Mouse (Mus musculus): ENCODE data around the gene Cdk13. TPM values are rescaled to one million over a fixed set of nuclear protein-coding genes. Genes with fewer than 3 reads are reported as not detected.
A peak's percentile ranks its signal among the peaks of the same experiment; 100 is the strongest.

The Cdk13 gene
- polyA plus RNA-seq, 1 experiment from 2014 or later: 13.1 TPM

DNA sequence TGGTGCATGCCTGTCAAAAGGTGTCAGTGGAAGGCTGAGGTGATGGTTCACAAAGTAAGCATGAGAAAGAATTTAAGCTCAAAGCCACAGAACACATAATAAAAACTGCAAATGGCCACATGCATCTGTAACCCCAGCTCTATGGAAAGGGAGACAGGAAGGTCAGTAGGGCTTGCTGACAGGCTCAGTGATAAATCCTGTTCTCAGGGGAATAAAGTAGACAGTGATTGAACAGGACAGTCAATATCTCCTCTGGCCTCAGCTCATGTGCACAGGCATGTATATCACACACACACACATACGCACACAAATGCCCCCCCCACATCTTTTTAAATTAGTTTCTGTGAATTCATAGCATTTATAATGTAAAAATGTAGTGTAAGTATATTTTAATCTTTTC, 42.5 kb downstream of the Cdk13 start:
- Histone ChIP-seq H3K27me3 (no peaks in the 10 kb centered on the region), H3K4me2 (replicated peaks) (no peak overlapping the region), H3K36me3 (peaks cover 16% of the 10 kb centered on the region; the same call in 1 of the 2 replicates), H3K9me3 (replicated peaks) (no peaks in the 10 kb centered on the region), H3K9ac (no peak overlapping the region), H3K27ac (replicated peaks) (no peak overlapping the region), H3K4me1 (no peaks in the 10 kb centered on the region), H3K4me3 (replicated peaks) (no peak overlapping the region)
- WGBS: 94% methylated on average over 1 of the region's 1 CpGs
- ATAC-seq (ENCODE audit: insufficient number of reproducible peaks, low FRiP score, low TSS enrichment, low read depth): no peak

DNA sequence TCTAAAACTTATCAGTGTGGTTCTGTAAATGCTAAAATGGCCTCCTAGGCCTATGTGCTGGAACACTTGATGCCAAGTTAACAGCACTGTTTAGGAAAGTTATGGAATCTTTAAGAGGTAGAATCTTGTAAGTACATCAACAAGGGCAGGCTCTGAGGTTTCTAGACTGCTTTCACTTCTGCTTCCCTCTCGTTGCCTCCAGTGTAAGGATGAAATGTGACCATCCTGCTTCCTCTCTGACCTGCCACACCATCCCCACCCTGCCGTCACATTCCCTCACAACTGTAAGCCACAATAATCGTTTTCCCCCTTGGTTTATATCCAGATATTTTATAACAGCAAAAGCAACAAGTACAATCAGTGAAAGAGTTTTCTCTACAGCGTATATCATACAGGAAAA, 49.9 kb downstream of the Cdk13 start:
- Histone ChIP-seq H3K4me1 (no peaks in the 10 kb centered on the region), H3K36me3 (0 out of 2 replicates have a peak, but pooled peaks cover 5% of the 10 kb centered on the region), H3K27me3 (no peaks in the 10 kb centered on the region), H3K4me3 (replicated peaks) (no peak overlapping the region), H3K9me3 (replicated peaks) (no peaks in the 10 kb centered on the region), H3K9ac (no peak overlapping the region), H3K27ac (replicated peaks) (no peak overlapping the region), H3K4me2 (replicated peaks) (no peak overlapping the region)
- no peak for ATAC-seq (ENCODE audit: insufficient number of reproducible peaks, low FRiP score, low TSS enrichment, low read depth)
- 71% methylated on average over 4 of the region's 4 CpGs for WGBS

DNA sequence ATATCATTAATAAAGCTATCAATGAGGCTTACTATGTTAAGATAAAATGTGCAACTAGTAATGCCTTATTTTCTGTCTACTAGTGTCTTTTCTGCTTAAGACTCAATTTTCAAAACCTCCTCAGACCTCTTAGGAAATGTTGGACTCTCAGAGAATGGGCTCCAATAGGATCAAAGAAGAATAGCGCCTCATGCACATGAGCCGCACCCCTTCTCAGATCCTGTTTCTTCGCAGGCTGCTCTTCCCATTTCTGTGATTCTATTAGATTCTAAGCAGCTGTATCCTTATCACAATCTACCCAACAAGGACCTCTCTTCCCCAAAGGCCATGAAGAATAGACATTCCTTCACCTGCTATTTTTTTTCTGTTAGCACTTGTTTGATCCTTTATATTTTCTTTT, 76.1 kb downstream of the Cdk13 start:
- Histone ChIP-seq H3K9me3 (replicated peaks) (no peaks in the 10 kb centered on the region), H3K36me3 (peaks cover 10% of the 10 kb centered on the region), H3K27ac (replicated peaks) (no peak overlapping the region), H3K27me3 (no peaks in the 10 kb centered on the region), H3K9ac (no peak overlapping the region), H3K4me3 (replicated peaks) (no peak overlapping the region), H3K4me1 (no peaks in the 10 kb centered on the region), H3K4me2 (replicated peaks) (no peak overlapping the region)
- no peak for ATAC-seq (ENCODE audit: insufficient number of reproducible peaks, low FRiP score, low TSS enrichment, low read depth)
- 87% methylated on average over 3 of the region's 3 CpGs for WGBS

DNA sequence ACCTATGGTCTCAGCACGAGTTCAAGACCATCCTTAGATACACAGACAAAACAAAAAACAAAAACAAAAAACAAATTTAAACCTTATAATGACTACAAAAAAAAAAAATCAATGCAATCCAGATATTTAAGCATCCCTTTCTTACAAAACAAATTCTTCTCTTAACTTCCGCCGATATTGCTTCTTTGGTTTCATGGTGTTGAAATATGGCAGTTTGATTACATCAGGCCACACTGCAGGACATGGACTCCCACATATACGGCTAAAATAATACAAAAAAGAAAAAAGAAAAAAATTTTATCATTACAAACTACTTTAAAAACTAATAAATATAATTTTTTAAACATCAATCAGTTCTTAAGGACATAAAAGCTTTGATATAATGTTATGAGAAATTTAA, 77.0 kb downstream of the Cdk13 start:
- 95% methylated on average over 4 of the region's 4 CpGs for WGBS
- no peaks in the 10 kb centered on the region for H3K9me3 ChIP-seq (replicated peaks)

DNA sequence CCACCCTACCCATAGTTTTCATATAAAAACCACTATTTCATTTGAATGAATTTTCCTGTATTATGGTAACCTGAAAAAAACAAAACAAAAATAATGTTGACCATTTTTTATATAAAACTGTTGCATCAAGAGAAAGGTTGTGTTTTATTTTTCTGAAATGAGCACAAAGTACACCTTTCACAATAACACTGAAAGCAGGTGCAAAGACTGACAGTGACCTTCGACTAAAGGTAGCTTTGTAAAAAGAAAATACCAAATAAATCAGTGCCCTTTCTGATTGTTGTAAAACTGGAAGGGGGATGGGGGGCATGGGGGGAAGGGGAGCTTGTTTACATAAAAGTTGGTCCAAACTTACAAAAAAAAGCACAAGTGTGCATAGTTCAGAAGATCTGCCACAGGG, 87.5 kb downstream of the Cdk13 start:
- no peak overlapping the region for H3K4me3 ChIP-seq (replicated peaks)
- no peaks in the 10 kb centered on the region for H3K4me1 ChIP-seq
- no peaks in the 10 kb centered on the region for H3K9me3 ChIP-seq (replicated peaks)
- WGBS: 95% methylated on average over 1 of the region's 1 CpGs
- no peak for ATAC-seq (ENCODE audit: insufficient number of reproducible peaks, low FRiP score, low TSS enrichment, low read depth)
- no peak overlapping the region for H3K9ac ChIP-seq
- H3K36me3 ChIP-seq: peaks cover 25% of the 10 kb centered on the region
- H3K27me3 ChIP-seq: no peaks in the 10 kb centered on the region
- H3K27ac ChIP-seq (replicated peaks): no peak overlapping the region
- H3K4me2 ChIP-seq (replicated peaks): no peak overlapping the region

More for the DNA sequence above, 77.0 kb downstream of the Cdk13 start:
- Histone ChIP-seq H3K4me2 (replicated peaks) (no peak overlapping the region), H3K9ac (no peak overlapping the region), H3K27ac (replicated peaks) (no peak overlapping the region), H3K27me3 (no peaks in the 10 kb centered on the region), H3K4me1 (no peaks in the 10 kb centered on the region), H3K36me3 (peaks cover 10% of the 10 kb centered on the region), H3K4me3 (replicated peaks) (no peak overlapping the region)
- ATAC-seq (ENCODE audit: insufficient number of reproducible peaks, low FRiP score, low TSS enrichment, low read depth): no peak

- Histone ChIP-seq H3K4me1 (no peaks in the 10 kb centered on the region), H3K9ac (no peak overlapping the region), H3K4me2 (replicated peaks) (no peak overlapping the region), H3K4me3 (replicated peaks) (no peak overlapping the region), H3K27me3 (no peaks in the 10 kb centered on the region), H3K36me3 (peaks cover 3% of the 10 kb centered on the region; the same call in 1 of the 2 replicates), H3K9me3 (replicated peaks) (no peaks in the 10 kb centered on the region), H3K27ac (replicated peaks) (no peak overlapping the region)
- WGBS: 87% methylated on average over 5 of the region's 5 CpGs
- ATAC-seq (ENCODE audit: insufficient number of reproducible peaks, low FRiP score, low TSS enrichment, low read depth): no peak
These were observed 96.0 kb downstream of the Cdk13 start for GRCm38 (mm10) chr13:17708784-17709311.

DNA sequence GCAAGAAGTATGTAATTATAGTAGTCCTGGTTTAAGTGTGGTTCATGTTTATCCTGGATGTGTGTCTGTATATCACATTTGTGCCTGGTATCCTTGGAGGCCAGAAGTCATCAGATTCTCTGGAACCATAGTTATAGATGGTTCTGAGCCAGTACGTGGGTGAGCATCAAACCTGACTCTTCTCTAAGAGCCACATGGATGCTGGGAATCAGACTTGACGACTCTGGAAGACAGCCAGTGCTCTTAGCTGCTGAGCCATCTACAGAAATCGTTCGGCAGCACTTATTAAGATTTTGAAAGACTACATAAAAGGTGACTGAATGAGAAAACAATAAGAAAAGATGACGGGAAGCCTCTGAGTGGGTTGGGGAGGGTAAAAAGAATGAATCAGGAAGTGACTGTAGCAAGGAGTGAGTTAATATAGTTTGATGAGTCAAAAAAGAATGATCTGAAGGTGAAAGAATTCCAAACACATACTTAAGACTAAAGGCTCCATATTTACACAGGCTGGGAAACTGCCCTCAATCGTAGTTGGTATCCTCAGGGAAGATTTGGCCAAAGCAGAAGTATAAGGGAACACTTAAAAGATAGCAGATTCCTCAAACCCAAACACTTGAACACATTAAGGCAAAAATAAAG, 99.6 kb downstream of the Cdk13 start:
- no peaks in the 10 kb centered on the region for H3K4me1 ChIP-seq
- no peaks in the 10 kb centered on the region for H3K27me3 ChIP-seq
- ATAC-seq (ENCODE audit: insufficient number of reproducible peaks, low FRiP score, low TSS enrichment, low read depth): no peak
- WGBS: 83% methylated on average over 6 of the region's 6 CpGs
- no peak overlapping the region for H3K9ac ChIP-seq
- H3K36me3 ChIP-seq: no peaks in the 10 kb centered on the region
- no peak overlapping the region for H3K4me3 ChIP-seq (replicated peaks)
- no peaks in the 10 kb centered on the region for H3K9me3 ChIP-seq (replicated peaks)
- H3K27ac ChIP-seq (replicated peaks): no peak overlapping the region
- no peak overlapping the region for H3K4me2 ChIP-seq (replicated peaks)

- no peak overlapping the region for H3K4me3 ChIP-seq (replicated peaks)
- H3K36me3 ChIP-seq: peaks cover 4% of the 10 kb centered on the region; the same call in 1 of the 2 replicates
- H3K9me3 ChIP-seq (replicated peaks): no peaks in the 10 kb centered on the region
- H3K27me3 ChIP-seq: no peaks in the 10 kb centered on the region
- 0 out of 2 replicates have a peak, but pooled peaks cover 3% of the 10 kb centered on the region for H3K4me1 ChIP-seq
- no peak overlapping the region for H3K4me2 ChIP-seq (replicated peaks)
- no peak for ATAC-seq (ENCODE audit: insufficient number of reproducible peaks, low FRiP score, low TSS enrichment, low read depth)
- no peak overlapping the region for H3K9ac ChIP-seq
- H3K27ac ChIP-seq (replicated peaks): no peak overlapping the region
These were observed 102.6 kb downstream of the Cdk13 start for GRCm38 (mm10) chr13:17702311-17702710.

DNA sequence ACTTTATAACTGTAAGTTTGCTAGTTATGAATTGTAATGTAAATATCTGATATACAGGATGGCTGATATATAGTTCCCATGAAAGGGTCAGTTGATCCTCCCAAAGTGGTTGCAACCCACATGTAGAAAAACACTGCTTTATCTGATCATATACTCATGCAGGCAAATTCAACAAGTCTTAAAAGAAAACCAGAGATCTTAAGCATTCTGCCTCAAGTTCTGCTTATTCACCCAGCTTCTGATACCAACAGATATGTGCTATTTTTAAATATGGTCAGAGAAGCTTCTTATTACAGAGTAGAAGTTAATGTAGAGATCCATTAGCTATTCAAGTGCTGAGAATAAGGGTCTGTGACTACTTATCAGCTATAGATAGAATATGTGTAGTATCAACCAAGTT, 103.6 kb downstream of the Cdk13 start:
- Histone ChIP-seq H3K36me3 (peaks cover 4% of the 10 kb centered on the region; the same call in 1 of the 2 replicates), H3K9me3 (replicated peaks) (no peaks in the 10 kb centered on the region), H3K27ac (replicated peaks) (no peak overlapping the region), H3K4me1 (0 out of 2 replicates have a peak, but pooled peaks cover 3% of the 10 kb centered on the region), H3K4me2 (replicated peaks) (no peak overlapping the region), H3K27me3 (no peaks in the 10 kb centered on the region), H3K9ac (no peak overlapping the region), H3K4me3 (replicated peaks) (no peak overlapping the region)
- ATAC-seq (ENCODE audit: insufficient number of reproducible peaks, low FRiP score, low TSS enrichment, low read depth): no peak

GRCm38 (mm10) chr13:17700090-17700715, 104.7 kb downstream of the Cdk13 start:
- H3K36me3 ChIP-seq: peaks cover 4% of the 10 kb centered on the region; the same call in 1 of the 2 replicates
- H3K4me1 ChIP-seq: 0 out of 2 replicates have a peak, but pooled peaks cover 3% of the 10 kb centered on the region
- no peak for ATAC-seq (ENCODE audit: insufficient number of reproducible peaks, low FRiP score, low TSS enrichment, low read depth)
- no peak overlapping the region for H3K4me3 ChIP-seq (replicated peaks)
- H3K27ac ChIP-seq (replicated peaks): no peak overlapping the region
- 86% methylated on average over 3 of the region's 3 CpGs for WGBS
- H3K27me3 ChIP-seq: no peaks in the 10 kb centered on the region
- no peaks in the 10 kb centered on the region for H3K9me3 ChIP-seq (replicated peaks)
- no peak overlapping the region for H3K9ac ChIP-seq
- H3K4me2 ChIP-seq (replicated peaks): no peak overlapping the region

GRCm38 (mm10) chr13:17695898-17696580, 108.9 kb downstream of the Cdk13 start:
- Histone ChIP-seq H3K4me3 (replicated peaks) (peak overlapping the region; percentile 84), H3K4me1 (0 out of 2 replicates have a peak, but pooled peaks cover 5% of the 10 kb centered on the region), H3K27me3 (no peaks in the 10 kb centered on the region), H3K27ac (replicated peaks) (no peak overlapping the region), H3K9ac (peak overlapping the region; percentile 85), H3K9me3 (replicated peaks) (no peaks in the 10 kb centered on the region), H3K36me3 (peaks cover 4% of the 10 kb centered on the region; the same call in 1 of the 2 replicates), H3K4me2 (replicated peaks) (peak overlapping the region; percentile 53)
- ATAC-seq (ENCODE audit: insufficient number of reproducible peaks, low FRiP score, low TSS enrichment, low read depth): no peak
- WGBS: 9% methylated on average over 7 of the region's 7 CpGs

All from embryonic facial prominence, embryonic 15.5 days (tissue).